In the genomic region with DNA sequence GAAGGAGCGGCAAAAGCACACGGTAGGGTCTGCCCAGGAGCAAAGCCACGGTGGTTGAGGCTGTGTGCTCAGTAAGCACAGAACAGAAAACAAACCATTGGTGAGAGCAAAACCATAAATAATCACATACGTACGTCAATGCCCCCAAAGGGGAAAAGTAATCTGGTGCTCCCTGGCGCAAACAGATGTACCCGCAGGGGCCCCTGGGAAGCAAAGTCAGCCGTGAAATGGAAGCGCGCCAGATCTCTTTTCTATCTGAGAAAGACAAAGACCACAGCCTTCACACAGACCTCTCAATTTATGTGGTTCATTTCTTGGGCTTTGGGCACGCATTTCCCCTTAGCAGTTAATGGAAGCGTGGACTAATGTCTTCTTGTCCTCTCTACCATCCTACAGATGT, we compare ENCODE assay signal across 16 mouse cellular contexts.
DNase-seq lines count a peak whose midpoint lies in the region; ATAC-seq lines count a peak whose summit lies in the region.
"Had no signal": no experiment of that assay in that cellular context is flagged by ENCODE, and none has a peak within 500 bp of the region (broad histone marks: within the 10 kb centered on the region; RNA-seq: fewer than 3 reads in every experiment).

No protein-coding gene starts in this region.

- no peak for DNase-seq in embryonic facial prominence, embryonic 10.5 days (ENCODE audit: low spot score)
- DNase-seq in limb, embryonic 10.5 days (ENCODE audit: low spot score), result no peak
- no peak for DNase-seq in gastrocnemius, adult 18-20 months (ENCODE audit: low spot score)
- DNase-seq: adrenal gland, postnatal 14 days; kidney, adult 18-20 months; kidney, postnatal 25 days; liver, postnatal 0 days; right cerebral cortex, postnatal 4 days; thymus, postnatal 4 days had no signal

- H3K27ac ChIP-seq in embryonic facial prominence, embryonic 12.5 days, result 0 out of 2 replicates have a peak overlapping the region, but pooled peaks have one; percentile 54
- H3K27ac ChIP-seq in embryonic facial prominence, embryonic 10.5 days (replicated peaks), result no peak overlapping the region
- H3K27ac ChIP-seq in limb, embryonic 12.5 days, result peak overlapping the region; percentile 72; the same call in 1 of the 2 replicates
- no peak overlapping the region; the same call in 1 of the 2 replicates for H3K27ac ChIP-seq in limb, embryonic 10.5 days
- H3K27ac ChIP-seq in embryonic facial prominence, embryonic 15.5 days (replicated peaks), result no peak overlapping the region
- no peak overlapping the region for H3K27ac ChIP-seq in neural tube, embryonic 12.5 days
- H3K27ac ChIP-seq: forebrain, embryonic 12.5 days; limb, embryonic 15.5 days had no signal

- H3K9ac ChIP-seq in embryonic facial prominence, embryonic 12.5 days, result no peak overlapping the region
- no peak overlapping the region for H3K9ac ChIP-seq in limb, embryonic 12.5 days (replicated peaks)
- no peak overlapping the region for H3K9ac ChIP-seq in embryonic facial prominence, embryonic 15.5 days
- no peak overlapping the region for H3K9ac ChIP-seq in neural tube, embryonic 12.5 days
- H3K9ac ChIP-seq: forebrain, embryonic 12.5 days; limb, embryonic 15.5 days; liver, postnatal 0 days had no signal

- no peak for ATAC-seq in embryonic facial prominence, embryonic 12.5 days (ENCODE audit: insufficient number of reproducible peaks, insufficient read depth, low FRiP score, low TSS enrichment)
- ATAC-seq in limb, embryonic 12.5 days (ENCODE audit: insufficient number of reproducible peaks, insufficient read depth, low FRiP score, low TSS enrichment, low read depth), result no peak
- peak; percentile 47; the same call in 1 of the 2 replicates for ATAC-seq in embryonic facial prominence, embryonic 15.5 days (ENCODE audit: insufficient number of reproducible peaks, low FRiP score, low TSS enrichment, low read depth)
- peak; percentile 63; the same call in 1 of the 2 replicates for ATAC-seq in neural tube, embryonic 12.5 days (ENCODE audit: low FRiP score, low read depth)
- no peak for ATAC-seq in monocyte, adult 5-6 weeks (replicated peaks; ENCODE audit: insufficient number of reproducible peaks, low FRiP score, low TSS enrichment, poor library complexity, severe bottlenecking)
- ATAC-seq: liver, postnatal 0 days had no signal

- H3K4me3 ChIP-seq in embryonic facial prominence, embryonic 12.5 days, result no peak overlapping the region
- H3K4me3 ChIP-seq in embryonic facial prominence, embryonic 10.5 days, result no peak overlapping the region
- no peak overlapping the region for H3K4me3 ChIP-seq in limb, embryonic 12.5 days (replicated peaks)
- H3K4me3 ChIP-seq in limb, embryonic 10.5 days, result no peak overlapping the region
- H3K4me3 ChIP-seq in embryonic facial prominence, embryonic 15.5 days (replicated peaks), result no peak overlapping the region
- H3K4me3 ChIP-seq in neural tube, embryonic 12.5 days, result no peak overlapping the region
- H3K4me3 ChIP-seq: forebrain, embryonic 12.5 days; limb, embryonic 15.5 days had no signal

- H3K4me2 ChIP-seq in embryonic facial prominence, embryonic 12.5 days (replicated peaks), result no peak overlapping the region
- H3K4me2 ChIP-seq in limb, embryonic 12.5 days, result no peak overlapping the region
- H3K4me2 ChIP-seq in embryonic facial prominence, embryonic 15.5 days (replicated peaks), result no peak overlapping the region
- H3K4me2 ChIP-seq in neural tube, embryonic 12.5 days (replicated peaks), result peak overlapping the region; percentile 45
- H3K4me2 ChIP-seq: forebrain, embryonic 12.5 days; limb, embryonic 15.5 days had no signal

- WGBS in embryonic facial prominence, embryonic 12.5 days, result 66% methylated on average over 12 of the region's 12 CpGs
- 83% methylated on average over 12 of the region's 12 CpGs for WGBS in embryonic facial prominence, embryonic 10.5 days
- WGBS in limb, embryonic 12.5 days, result 61% methylated on average over 12 of the region's 12 CpGs
- WGBS in limb, embryonic 10.5 days, result 83% methylated on average over 12 of the region's 12 CpGs
- 41% methylated on average over 12 of the region's 12 CpGs for WGBS in embryonic facial prominence, embryonic 15.5 days
- 21% methylated on average over 12 of the region's 12 CpGs for WGBS in neural tube, embryonic 12.5 days

- no peaks in the 10 kb centered on the region for H3K9me3 ChIP-seq in embryonic facial prominence, embryonic 12.5 days
- peaks cover 2% of the 10 kb centered on the region; the same call in 1 of the 2 replicates for H3K9me3 ChIP-seq in embryonic facial prominence, embryonic 10.5 days
- no peaks in the 10 kb centered on the region for H3K9me3 ChIP-seq in limb, embryonic 12.5 days
- no peaks in the 10 kb centered on the region for H3K9me3 ChIP-seq in limb, embryonic 10.5 days (replicated peaks)
- H3K9me3 ChIP-seq in embryonic facial prominence, embryonic 15.5 days (replicated peaks), result no peaks in the 10 kb centered on the region
- no peaks in the 10 kb centered on the region for H3K9me3 ChIP-seq in neural tube, embryonic 12.5 days
- H3K9me3 ChIP-seq: forebrain, embryonic 12.5 days; limb, embryonic 15.5 days had no signal

- no peaks in the 10 kb centered on the region for H3K36me3 ChIP-seq in embryonic facial prominence, embryonic 12.5 days
- no peaks in the 10 kb centered on the region for H3K36me3 ChIP-seq in embryonic facial prominence, embryonic 10.5 days (replicated peaks)
- no peaks in the 10 kb centered on the region for H3K36me3 ChIP-seq in limb, embryonic 12.5 days
- no peaks in the 10 kb centered on the region for H3K36me3 ChIP-seq in limb, embryonic 10.5 days
- no peaks in the 10 kb centered on the region for H3K36me3 ChIP-seq in embryonic facial prominence, embryonic 15.5 days
- H3K36me3 ChIP-seq in neural tube, embryonic 12.5 days, result no peaks in the 10 kb centered on the region
- H3K36me3 ChIP-seq: forebrain, embryonic 12.5 days; limb, embryonic 15.5 days had no signal

- H3K4me1 ChIP-seq in embryonic facial prominence, embryonic 12.5 days, result peaks cover 16% of the 10 kb centered on the region; the same call in 1 of the 2 replicates
- H3K4me1 ChIP-seq in embryonic facial prominence, embryonic 10.5 days, result peaks cover 26% of the 10 kb centered on the region
- H3K4me1 ChIP-seq in limb, embryonic 12.5 days (replicated peaks), result peaks cover 12% of the 10 kb centered on the region
- peaks cover 29% of the 10 kb centered on the region for H3K4me1 ChIP-seq in limb, embryonic 10.5 days
- peaks cover 15% of the 10 kb centered on the region; the same call in 1 of the 2 replicates for H3K4me1 ChIP-seq in embryonic facial prominence, embryonic 15.5 days
- H3K4me1 ChIP-seq in neural tube, embryonic 12.5 days, result peaks cover 6% of the 10 kb centered on the region; the same call in 1 of the 2 replicates
- H3K4me1 ChIP-seq: forebrain, embryonic 12.5 days had no signal

- H3K27me3 ChIP-seq in embryonic facial prominence, embryonic 12.5 days, result no peaks in the 10 kb centered on the region
- no peaks in the 10 kb centered on the region for H3K27me3 ChIP-seq in embryonic facial prominence, embryonic 10.5 days (replicated peaks; ENCODE audit: low read depth, poor library complexity, severe bottlenecking)
- no peaks in the 10 kb centered on the region for H3K27me3 ChIP-seq in limb, embryonic 12.5 days
- no peaks in the 10 kb centered on the region for H3K27me3 ChIP-seq in limb, embryonic 10.5 days (ENCODE audit: low read depth, poor library complexity, severe bottlenecking)
- H3K27me3 ChIP-seq in embryonic facial prominence, embryonic 15.5 days, result no peaks in the 10 kb centered on the region
- no peaks in the 10 kb centered on the region for H3K27me3 ChIP-seq in neural tube, embryonic 12.5 days (replicated peaks)
- H3K27me3 ChIP-seq: limb, embryonic 15.5 days had no signal

Comparison
In these comparisons a context has a peak if more than half of its experiments do, and no peak if none do; other contexts are left out.
1. ATAC-seq: peak in embryonic facial prominence, embryonic 15.5 days (single experiment) and neural tube, embryonic 12.5 days (single experiment); none in embryonic facial prominence, embryonic 12.5 days (single experiment), limb, embryonic 12.5 days (single experiment) and monocyte, adult 5-6 weeks (single experiment).
2. H3K27ac ChIP-seq: peak in embryonic facial prominence, embryonic 12.5 days (single experiment) and limb, embryonic 12.5 days (single experiment); none in embryonic facial prominence, embryonic 10.5 days (single experiment), limb, embryonic 10.5 days (single experiment), embryonic facial prominence, embryonic 15.5 days (single experiment) and neural tube, embryonic 12.5 days (single experiment).